Mouse (Mus musculus): ENCODE data around the gene Spdl1. TPM values are rescaled to one million over a fixed set of nuclear protein-coding genes. Genes with fewer than 3 reads are reported as not detected.

The Spdl1 gene
- polyA plus RNA-seq (2015; fragmentation: Nextera tagmentation; extraction: Ambion mirVana): 12.4 and 13.4 TPM in 2 replicates

DNA sequence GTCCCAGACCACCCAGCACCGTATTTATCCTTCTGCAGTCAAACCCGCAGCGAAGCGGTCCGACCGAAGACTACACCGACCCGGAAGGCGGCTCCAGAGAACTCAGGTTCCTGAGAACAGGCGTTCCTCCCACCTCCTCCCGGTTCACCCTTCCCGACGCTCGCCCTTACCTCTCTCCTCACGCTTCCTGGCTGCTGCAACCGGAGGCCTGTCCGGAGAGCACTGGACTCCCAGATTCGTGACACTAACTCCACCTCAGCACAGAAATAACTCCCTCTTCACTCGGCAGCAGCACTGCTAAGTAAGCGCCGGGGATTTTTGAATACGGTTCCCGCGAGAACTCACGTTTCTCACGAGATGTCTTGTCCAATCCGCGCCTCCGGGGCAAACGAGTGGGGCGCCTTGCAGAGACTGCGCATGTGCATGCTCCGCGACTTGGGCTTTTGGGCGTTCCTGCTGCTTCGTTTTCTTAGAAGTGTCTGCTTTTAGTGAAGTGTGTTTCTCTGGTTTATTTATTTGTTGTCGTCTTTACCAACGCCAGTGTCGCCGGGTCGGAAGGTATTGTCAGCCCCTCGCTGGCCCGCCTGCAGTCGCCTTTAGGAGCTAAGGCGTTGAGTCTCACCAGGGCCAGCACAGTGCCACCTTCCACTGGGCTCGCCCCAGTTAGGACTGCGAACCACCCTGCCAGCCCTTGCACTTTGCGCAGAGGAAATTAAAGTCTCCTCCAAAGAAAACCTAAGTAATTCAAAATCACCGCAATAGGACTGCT lies at the start of gene Spdl1:
Gene Spdl1 (minus strand): TSS at position 324 of the 769 bp plus-strand sequence.
- peak within 1 kb of the TSS; percentile 84 for H3K4me3 ChIP-seq
- under 1% methylated on average over 49 of the region's 49 CpGs for WGBS
- H3K36me3 ChIP-seq: peaks cover 13% of the 10 kb centered on the region
- peak within 1 kb of the TSS; percentile 88 for H3K4me2 ChIP-seq
- H3K9me3 ChIP-seq (replicated peaks): no peaks in the 10 kb centered on the region
- H3K4me1 ChIP-seq (replicated peaks): peaks cover 10% of the 10 kb centered on the region
- H3K27ac ChIP-seq: peak within 1 kb of the TSS; percentile 85
- H3K9ac ChIP-seq: peak within 1 kb of the TSS; percentile 78
- no peaks in the 10 kb centered on the region for H3K27me3 ChIP-seq
- peak; percentile 93 for ATAC-seq (replicated peaks; ENCODE audit: insufficient number of reproducible peaks, insufficient read depth, low FRiP score, low read depth)

DNA sequence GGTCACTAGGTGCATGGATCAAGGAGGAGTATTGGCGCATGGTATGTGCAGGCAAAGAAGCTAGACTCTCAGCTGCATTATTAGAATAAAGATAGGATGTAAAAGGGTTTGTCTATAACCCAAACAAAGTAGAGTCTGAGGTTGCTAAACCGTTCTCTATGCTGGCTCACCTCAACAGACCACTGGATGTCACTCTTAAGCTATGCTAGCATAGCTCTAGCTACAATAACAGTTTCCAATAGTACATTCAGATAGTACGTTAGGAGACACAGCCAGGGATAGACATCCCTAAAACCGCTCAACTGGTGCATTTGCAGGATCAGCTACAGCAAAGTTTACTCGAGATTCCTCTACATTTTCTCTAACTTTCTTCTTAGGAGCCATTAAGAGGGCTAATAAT lies 48.1 kb upstream of the Spdl1 start:
- H3K4me1 ChIP-seq (replicated peaks): no peaks in the 10 kb centered on the region
- H3K9me3 ChIP-seq (replicated peaks): no peaks in the 10 kb centered on the region
- H3K27ac ChIP-seq: no peak overlapping the region
- H3K9ac ChIP-seq: no peak overlapping the region
- no peak for ATAC-seq (replicated peaks; ENCODE audit: insufficient number of reproducible peaks, insufficient read depth, low FRiP score, low read depth)
- 0 out of 2 replicates have a peak, but pooled peaks cover 2% of the 10 kb centered on the region for H3K27me3 ChIP-seq
- 24% methylated on average over 5 of the region's 5 CpGs for WGBS
- no peak overlapping the region for H3K4me2 ChIP-seq
- H3K4me3 ChIP-seq: no peak overlapping the region
- H3K36me3 ChIP-seq: no peaks in the 10 kb centered on the region

DNA sequence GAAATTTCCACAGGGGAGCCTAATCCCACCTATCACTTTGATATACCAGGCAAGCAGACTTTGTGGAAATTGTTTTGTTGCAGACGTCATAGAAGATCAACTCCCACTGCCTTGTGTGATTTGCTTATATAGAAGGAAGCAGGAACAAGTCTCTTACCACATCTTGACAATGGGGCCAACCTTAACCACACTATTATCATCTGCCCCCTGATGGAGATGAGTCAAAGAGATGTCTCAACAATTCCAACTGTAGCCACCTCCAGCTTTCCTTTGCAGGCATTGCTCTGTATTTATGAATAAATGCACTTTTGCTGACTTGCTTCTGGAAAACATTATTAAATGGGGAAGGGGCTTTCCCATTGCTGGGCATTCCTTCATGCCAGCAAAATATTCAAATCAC lies 46.2 kb upstream of the Spdl1 start:
- Histone ChIP-seq H3K9me3 (replicated peaks) (no peaks in the 10 kb centered on the region), H3K27me3 (0 out of 2 replicates have a peak, but pooled peaks cover 2% of the 10 kb centered on the region), H3K36me3 (no peaks in the 10 kb centered on the region), H3K27ac (no peak overlapping the region), H3K4me3 (no peak overlapping the region), H3K9ac (no peak overlapping the region), H3K4me1 (replicated peaks) (no peaks in the 10 kb centered on the region), H3K4me2 (no peak overlapping the region)
- whole genome bisulfite sequencing: 64% methylated on average over 1 of the region's 1 CpGs
- ATAC-seq (replicated peaks; ENCODE audit: insufficient number of reproducible peaks, insufficient read depth, low FRiP score, low read depth): no peak

DNA sequence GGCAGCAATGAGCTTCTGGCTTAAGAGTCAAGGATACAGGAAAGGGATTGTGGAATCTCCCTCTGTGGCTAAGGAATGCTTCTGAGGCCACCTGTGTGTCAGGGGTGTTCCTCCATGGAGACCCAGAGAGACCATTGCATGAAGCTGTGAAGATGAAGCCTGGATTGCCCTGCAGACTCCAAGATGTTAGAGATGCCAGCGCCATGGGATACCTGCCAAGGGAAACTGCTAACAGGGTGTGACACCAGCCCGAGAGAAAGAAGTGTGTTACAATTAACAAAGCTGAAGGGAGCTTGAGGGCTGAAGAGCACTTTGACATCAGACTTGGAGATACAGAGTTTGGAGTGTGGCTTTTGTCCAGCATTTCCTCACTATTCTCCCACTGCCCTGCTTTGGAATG lies 40.4 kb upstream of the Spdl1 start:
- no peaks in the 10 kb centered on the region for H3K36me3 ChIP-seq
- WGBS: 69% methylated on average over 2 of the region's 2 CpGs
- ATAC-seq (replicated peaks; ENCODE audit: insufficient number of reproducible peaks, insufficient read depth, low FRiP score, low read depth): no peak
- no peak overlapping the region for H3K4me2 ChIP-seq
- H3K27me3 ChIP-seq: no peaks in the 10 kb centered on the region
- no peak overlapping the region for H3K9ac ChIP-seq
- no peaks in the 10 kb centered on the region for H3K4me1 ChIP-seq (replicated peaks)
- no peak overlapping the region for H3K4me3 ChIP-seq
- H3K27ac ChIP-seq: no peak overlapping the region
- no peaks in the 10 kb centered on the region for H3K9me3 ChIP-seq (replicated peaks)

DNA sequence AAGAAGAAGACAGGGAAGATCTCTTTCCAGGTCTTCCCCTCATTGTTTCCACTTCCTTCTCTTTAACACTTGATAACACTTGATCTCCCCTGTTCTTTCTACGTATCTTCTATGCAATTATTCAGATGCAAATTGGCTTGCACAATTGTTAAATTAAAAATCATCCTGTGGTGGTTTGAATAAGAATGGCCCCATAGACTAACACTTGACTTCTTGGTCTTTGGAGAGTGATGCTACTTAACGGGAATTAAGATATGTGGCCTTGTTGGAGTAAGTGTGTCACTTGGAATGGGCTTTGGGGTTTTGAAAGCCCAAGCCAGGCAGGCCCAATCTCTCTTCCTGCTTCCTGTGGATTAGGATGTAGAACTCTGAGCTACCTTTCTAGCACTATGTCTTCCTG lies 39.0 kb upstream of the Spdl1 start:
- no peak for ATAC-seq (replicated peaks; ENCODE audit: insufficient number of reproducible peaks, insufficient read depth, low FRiP score, low read depth)
- H3K4me3 ChIP-seq: no peak overlapping the region
- H3K4me2 ChIP-seq: no peak overlapping the region
- H3K27me3 ChIP-seq: no peaks in the 10 kb centered on the region
- H3K9me3 ChIP-seq (replicated peaks): no peaks in the 10 kb centered on the region
- no peak overlapping the region for H3K27ac ChIP-seq
- 74% methylated on average over 2 of the region's 2 CpGs for WGBS
- H3K4me1 ChIP-seq (replicated peaks): no peaks in the 10 kb centered on the region
- no peak overlapping the region for H3K9ac ChIP-seq
- no peaks in the 10 kb centered on the region for H3K36me3 ChIP-seq

DNA sequence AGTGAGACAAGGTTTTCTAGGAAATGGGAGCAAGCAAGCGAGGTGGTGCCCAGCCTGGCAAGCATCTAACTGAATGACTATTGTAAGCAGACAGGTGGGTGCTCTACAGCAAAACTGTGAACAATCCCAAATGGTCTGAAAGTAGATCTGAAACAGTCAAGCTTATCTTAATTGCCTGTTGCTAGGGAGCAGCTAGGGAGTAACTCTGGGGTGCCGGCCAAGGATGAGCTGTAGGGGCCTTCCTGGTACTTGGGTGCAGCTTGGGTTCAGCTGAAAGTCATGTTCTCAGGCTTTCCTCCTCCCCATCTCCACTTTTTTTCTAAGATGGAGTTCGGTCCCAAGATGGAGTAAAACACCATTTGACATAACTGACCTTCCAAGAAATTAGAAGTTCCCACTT lies 38.5 kb upstream of the Spdl1 start:
- no peak overlapping the region for H3K4me3 ChIP-seq
- no peak overlapping the region for H3K9ac ChIP-seq
- H3K27ac ChIP-seq: no peak overlapping the region
- no peak overlapping the region for H3K4me2 ChIP-seq
- H3K4me1 ChIP-seq (replicated peaks): no peaks in the 10 kb centered on the region
- no peak for ATAC-seq (replicated peaks; ENCODE audit: insufficient number of reproducible peaks, insufficient read depth, low FRiP score, low read depth)
- no peaks in the 10 kb centered on the region for H3K9me3 ChIP-seq (replicated peaks)
- whole genome bisulfite sequencing: 65% methylated on average over 3 of the region's 3 CpGs
- no peaks in the 10 kb centered on the region for H3K36me3 ChIP-seq
- H3K27me3 ChIP-seq: no peaks in the 10 kb centered on the region

DNA sequence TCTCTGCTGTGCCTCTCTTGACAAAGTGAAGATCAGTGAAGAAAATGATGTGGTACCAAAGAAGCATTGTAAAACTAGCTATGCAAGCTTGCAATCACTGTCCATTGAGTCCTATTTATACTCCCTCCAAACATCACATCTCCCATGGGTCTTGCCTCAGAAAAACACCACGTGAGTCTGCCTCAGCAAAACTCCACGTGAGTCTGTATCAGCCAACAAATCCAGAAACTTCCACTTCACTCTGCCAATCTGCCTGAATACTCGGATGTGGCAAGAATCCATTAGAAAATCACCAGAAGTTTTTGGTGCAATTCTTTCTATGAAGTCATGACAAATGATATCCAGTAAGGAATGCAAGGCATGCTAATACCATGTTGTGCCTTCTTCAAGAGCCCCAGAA lies 38.0 kb upstream of the Spdl1 start:
- no peaks in the 10 kb centered on the region for H3K36me3 ChIP-seq
- no peak overlapping the region for H3K27ac ChIP-seq
- H3K9ac ChIP-seq: no peak overlapping the region
- 61% methylated on average over 3 of the region's 3 CpGs for WGBS
- no peaks in the 10 kb centered on the region for H3K27me3 ChIP-seq
- H3K4me1 ChIP-seq (replicated peaks): no peaks in the 10 kb centered on the region
- no peaks in the 10 kb centered on the region for H3K9me3 ChIP-seq (replicated peaks)
- no peak overlapping the region for H3K4me3 ChIP-seq
- H3K4me2 ChIP-seq: no peak overlapping the region
- no peak for ATAC-seq (replicated peaks; ENCODE audit: insufficient number of reproducible peaks, insufficient read depth, low FRiP score, low read depth)

DNA sequence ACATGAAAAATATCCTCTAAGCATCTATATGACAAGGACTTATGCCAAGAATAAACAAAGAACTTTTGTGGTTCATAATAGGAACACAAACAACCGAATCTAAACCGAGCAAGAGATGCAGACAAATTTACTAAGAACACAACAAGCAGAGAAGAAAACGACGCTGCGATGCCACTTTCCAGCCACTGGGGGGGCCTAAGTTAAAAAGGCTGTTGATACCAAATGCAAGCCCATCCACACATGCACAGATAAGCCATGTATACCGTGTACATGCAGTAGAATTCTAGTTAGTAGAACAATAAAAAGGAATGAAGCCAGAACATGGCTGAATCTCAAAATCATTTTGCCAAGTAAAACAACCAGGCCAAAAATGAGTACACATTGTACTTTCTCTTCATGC lies 35.2 kb upstream of the Spdl1 start:
- ATAC-seq (replicated peaks; ENCODE audit: insufficient number of reproducible peaks, insufficient read depth, low FRiP score, low read depth): no peak
- Histone ChIP-seq H3K4me3 (no peak overlapping the region), H3K27me3 (no peaks in the 10 kb centered on the region), H3K27ac (no peak overlapping the region), H3K9ac (no peak overlapping the region), H3K36me3 (no peaks in the 10 kb centered on the region), H3K4me1 (replicated peaks) (no peaks in the 10 kb centered on the region), H3K9me3 (replicated peaks) (no peaks in the 10 kb centered on the region), H3K4me2 (no peak overlapping the region)
- WGBS: 39% methylated on average over 6 of the region's 6 CpGs

DNA sequence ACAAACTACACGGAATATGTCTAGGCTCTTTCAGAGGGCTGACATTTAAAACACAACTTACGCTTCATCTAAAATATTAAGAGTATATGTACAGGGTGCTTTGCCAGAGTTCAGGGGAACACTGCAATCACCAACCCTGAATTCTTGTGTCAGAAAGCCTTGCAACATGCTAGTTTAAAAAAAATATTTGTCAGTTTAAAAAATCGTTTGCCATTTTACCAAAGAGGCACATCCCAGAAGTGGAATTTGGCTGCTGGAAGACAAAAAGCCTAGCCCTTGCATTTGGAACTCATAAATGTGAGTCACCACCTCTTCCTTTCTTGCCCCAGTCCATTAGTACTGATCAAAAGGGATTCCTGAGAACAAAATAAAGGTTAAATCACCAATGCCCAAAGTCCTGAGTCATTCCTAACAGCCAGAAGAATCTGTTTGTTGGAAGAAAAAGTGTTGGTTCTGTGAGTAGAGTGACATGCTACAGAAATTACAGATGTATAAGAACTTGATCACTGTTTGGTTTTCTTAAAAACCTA lies 32.4 kb upstream of the Spdl1 start:
- no peak overlapping the region for H3K9ac ChIP-seq
- no peaks in the 10 kb centered on the region for H3K27me3 ChIP-seq
- ATAC-seq (replicated peaks; ENCODE audit: insufficient number of reproducible peaks, insufficient read depth, low FRiP score, low read depth): no peak
- no peak overlapping the region for H3K27ac ChIP-seq
- no peak overlapping the region for H3K4me3 ChIP-seq
- H3K4me2 ChIP-seq: no peak overlapping the region
- 59% methylated on average over 3 of the region's 3 CpGs for WGBS
- peaks cover 4% of the 10 kb centered on the region for H3K4me1 ChIP-seq (replicated peaks)
- H3K36me3 ChIP-seq: no peaks in the 10 kb centered on the region
- H3K9me3 ChIP-seq (replicated peaks): no peaks in the 10 kb centered on the region

DNA sequence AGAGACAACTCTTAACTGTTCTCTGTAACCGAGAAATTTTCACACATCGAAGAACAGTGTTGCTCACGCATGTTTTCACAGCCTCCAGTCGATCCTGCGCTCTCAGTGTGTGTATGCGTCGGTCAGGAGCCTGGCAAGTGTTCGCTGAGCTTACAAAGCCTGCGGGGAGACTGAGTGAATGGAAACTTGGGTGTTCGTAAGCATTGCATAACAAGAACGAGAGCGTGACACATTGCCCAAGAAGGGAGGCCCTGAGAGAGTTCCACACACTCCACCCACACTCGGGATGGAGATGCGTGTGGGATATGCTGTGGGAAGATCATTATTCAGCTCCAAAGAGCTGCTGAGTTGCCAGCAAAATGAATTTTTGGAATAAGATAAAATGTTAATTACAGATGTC lies 31.7 kb upstream of the Spdl1 start:
- Histone ChIP-seq H3K9ac (no peak overlapping the region), H3K27ac (no peak overlapping the region), H3K27me3 (no peaks in the 10 kb centered on the region), H3K36me3 (no peaks in the 10 kb centered on the region), H3K4me2 (no peak overlapping the region), H3K4me3 (no peak overlapping the region), H3K4me1 (replicated peaks) (peaks cover 4% of the 10 kb centered on the region), H3K9me3 (replicated peaks) (no peaks in the 10 kb centered on the region)
- WGBS: 80% methylated on average over 14 of the region's 14 CpGs
- ATAC-seq (replicated peaks; ENCODE audit: insufficient number of reproducible peaks, insufficient read depth, low FRiP score, low read depth): no peak

DNA sequence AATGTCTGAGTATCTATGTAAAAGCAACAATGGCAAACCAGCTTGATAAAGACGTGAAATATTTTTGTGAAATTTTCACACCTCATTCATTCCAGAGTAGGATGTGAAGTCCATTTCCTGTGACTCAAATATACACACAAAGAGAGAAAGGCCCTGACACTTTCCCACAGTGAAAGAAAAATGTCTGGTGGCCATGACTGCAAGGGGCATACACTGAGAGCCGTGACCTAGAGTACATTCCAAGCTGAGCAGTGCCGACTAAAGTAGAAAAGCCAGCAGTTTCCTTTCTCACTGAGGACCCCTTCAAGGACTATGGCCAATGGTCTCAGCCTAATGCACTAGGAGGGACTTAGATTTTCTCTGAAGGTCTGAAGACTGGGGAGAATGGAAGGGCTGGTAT lies 23.2 kb upstream of the Spdl1 start:
- Histone ChIP-seq H3K27ac (no peak overlapping the region), H3K4me1 (replicated peaks) (no peaks in the 10 kb centered on the region), H3K4me3 (no peak overlapping the region), H3K4me2 (no peak overlapping the region), H3K36me3 (no peaks in the 10 kb centered on the region), H3K27me3 (no peaks in the 10 kb centered on the region), H3K9ac (no peak overlapping the region), H3K9me3 (replicated peaks) (no peaks in the 10 kb centered on the region)
- ATAC-seq (replicated peaks; ENCODE audit: insufficient number of reproducible peaks, insufficient read depth, low FRiP score, low read depth): no peak
- 33% methylated on average over 3 of the region's 3 CpGs for WGBS

DNA sequence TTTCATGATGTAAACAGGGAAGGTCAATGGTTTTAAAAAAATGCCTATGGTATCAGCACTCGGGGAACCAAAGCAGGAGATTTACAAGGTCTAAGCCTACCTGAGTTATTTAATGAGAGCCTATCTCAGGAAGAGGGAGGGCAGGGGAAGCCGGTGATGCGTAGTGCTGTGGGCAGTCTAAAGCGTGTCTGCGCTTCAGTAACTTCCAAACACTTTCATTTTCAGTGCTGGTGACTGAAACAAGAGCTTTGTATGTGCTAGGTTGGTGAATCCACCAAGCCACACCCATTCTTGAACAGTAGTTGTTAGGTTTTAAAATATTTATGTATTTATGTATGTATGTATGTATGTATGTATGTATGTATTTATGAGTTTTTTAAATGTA lies 12.8 kb upstream of the Spdl1 start:
- Histone ChIP-seq H3K9me3 (replicated peaks) (no peaks in the 10 kb centered on the region), H3K4me3 (peak overlapping the region; percentile 18), H3K9ac (no peak overlapping the region), H3K36me3 (no peaks in the 10 kb centered on the region), H3K4me2 (peak overlapping the region; percentile 51), H3K27me3 (no peaks in the 10 kb centered on the region), H3K4me1 (replicated peaks) (peaks cover 9% of the 10 kb centered on the region; the same call in 1 of the 2 replicates), H3K27ac (peak overlapping the region; percentile 9; the same call in 1 of the 2 replicates)
- no peak for ATAC-seq (replicated peaks; ENCODE audit: insufficient number of reproducible peaks, insufficient read depth, low FRiP score, low read depth)
- WGBS: 67% methylated on average over 5 of the region's 5 CpGs
